Mouse (Mus musculus) ES-Bruce4 (cell line): ENCODE results near the gene Rab11fip4. TPM values are rescaled to one million over a fixed set of nuclear protein-coding genes. Genes with fewer than 3 reads are reported as not detected.

Source experiments
- H3K27ac ChIP-seq: 2 replicates; pipeline ENCODE4 v1.5.1; 2012; ENCODE audit warnings: low read length, inconsistent platforms; ENCODE audit not compliant: insufficient read depth
- H3K27me3 ChIP-seq: 2 replicates; pipeline ENCODE4 v1.6.1; 2012; ENCODE audit warnings: mild to moderate bottlenecking, low read length, inconsistent platforms; ENCODE audit not compliant: control insufficient read depth, poor library complexity, insufficient read depth, severe bottlenecking
- H3K36me3 ChIP-seq: 2 replicates; pipeline ENCODE4 v1.6.1; 2012; ENCODE audit warnings: inconsistent platforms, mild to moderate bottlenecking, low read length, moderate library complexity; ENCODE audit not compliant: control insufficient read depth, poor library complexity, insufficient read depth, severe bottlenecking
- H3K4me1 ChIP-seq: one replicate; pipeline ENCODE4 v1.8.1; 2011; ENCODE audit warnings: low read length; ENCODE audit not compliant: control insufficient read depth, insufficient read depth
- H3K4me3 ChIP-seq: 2 replicates; pipeline ENCODE4 v1.5.1; 2011; ENCODE audit warnings: low read depth, mild to moderate bottlenecking, low read length
- H3K9ac ChIP-seq: 2 replicates; pipeline ENCODE4 v1.6.1; 2012; ENCODE audit warnings: low read depth, mild to moderate bottlenecking, inconsistent platforms; ENCODE audit not compliant: poor library complexity, severe bottlenecking
- H3K9me3 ChIP-seq: replicated peaks from 2 replicates; pipeline ENCODE4 v1.6.1; 2012; ENCODE audit warnings: mild to moderate bottlenecking, low read length, inconsistent platforms; ENCODE audit not compliant: control insufficient read depth, poor library complexity, insufficient read depth, severe bottlenecking
- CTCF ChIP-seq: IDR thresholded peaks from one replicate; pipeline ENCODE4 v1.8.1; 2011; ENCODE audit warnings: low read depth, low read length
- EP300 ChIP-seq: IDR thresholded peaks from 2 replicates; pipeline ENCODE4 v1.6.1; 2011; ENCODE audit warnings: low read depth, low read length; ENCODE audit not compliant: insufficient read depth
- POLR2A ChIP-seq: IDR thresholded peaks from one replicate; pipeline ENCODE4 v1.8.1; 2011; ENCODE audit warnings: low read length; ENCODE audit not compliant: insufficient read depth
- polyA plus RNA-seq: library from polyadenylated mRNA; stranded (reverse); fragments of >200 nt; gene quantifications from 2 replicates; pipeline ENCODE4 v1.2.4, GENCODE M21; 2011; ENCODE audit warnings: low read depth; ENCODE audit not compliant: missing spikeins, insufficient read depth, insufficient read length

Rab11fip4 gene
- polyA plus RNA-seq, 1 experiment: 28.9 TPM

DNA sequence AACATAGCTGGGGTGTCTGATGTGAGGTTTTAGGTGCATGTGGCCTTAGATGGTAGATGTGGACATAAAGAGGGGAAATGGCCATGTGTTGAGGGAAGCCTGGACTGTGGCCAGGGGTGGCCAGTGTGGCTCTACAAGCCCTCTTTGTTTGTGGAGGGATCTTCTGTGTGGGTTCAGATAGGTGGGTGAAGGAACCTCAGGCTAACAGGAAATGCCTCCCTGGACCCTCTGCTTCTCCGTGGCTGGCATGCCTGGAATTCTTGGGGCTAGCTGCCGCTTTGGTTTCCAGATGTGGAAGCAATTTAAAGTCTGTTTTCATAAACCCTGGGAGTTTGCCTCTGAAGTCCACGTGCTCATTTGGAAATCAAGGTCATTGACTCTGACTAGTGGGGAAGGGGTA lies 78.9 kb downstream of the Rab11fip4 start:
- no peaks in the 10 kb centered on the region for H3K36me3 ChIP-seq
- TF ChIP-seq POLR2A (no peak), CTCF (no peak), EP300 (no peak)
- H3K4me1 ChIP-seq: no peaks in the 10 kb centered on the region
- no peak overlapping the region for H3K27ac ChIP-seq
- no peaks in the 10 kb centered on the region for H3K27me3 ChIP-seq
- H3K9me3 ChIP-seq: no peaks in the 10 kb centered on the region
- H3K4me3 ChIP-seq: no peak overlapping the region
- H3K9ac ChIP-seq: no peak overlapping the region

DNA sequence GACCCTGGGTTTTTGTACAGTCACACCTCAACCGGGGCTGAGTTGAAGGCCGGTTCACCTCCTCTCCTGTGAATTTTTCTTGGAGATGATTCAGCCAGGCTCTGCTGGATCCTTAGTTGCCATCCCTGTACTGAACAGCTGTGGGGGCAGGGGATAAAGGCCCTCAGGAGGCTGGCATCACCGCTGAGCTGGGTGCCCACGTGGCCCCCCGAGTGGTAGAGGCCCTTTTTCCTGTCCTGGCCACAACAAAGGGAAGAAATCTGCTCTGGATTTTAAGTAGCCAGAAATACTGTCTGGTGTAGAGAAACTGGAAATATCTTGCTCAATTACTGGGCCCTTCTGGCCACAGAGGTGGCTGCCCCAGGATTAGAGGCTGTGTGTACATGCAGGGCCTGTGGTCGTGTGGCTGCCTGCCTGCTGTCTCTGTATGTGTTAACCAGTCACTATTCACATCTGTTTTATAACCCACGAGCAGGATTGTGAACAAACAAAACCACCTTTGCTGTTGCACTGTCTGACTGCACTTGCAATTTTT lies 79.5 kb downstream of the Rab11fip4 start:
- no peaks in the 10 kb centered on the region for H3K36me3 ChIP-seq
- no peak for TF ChIP-seq POLR2A
- no peak for TF ChIP-seq EP300
- no peak for TF ChIP-seq CTCF
- H3K4me3 ChIP-seq: no peak overlapping the region
- no peak overlapping the region for H3K27ac ChIP-seq
- H3K9me3 ChIP-seq: no peaks in the 10 kb centered on the region
- no peak overlapping the region for H3K9ac ChIP-seq
- no peaks in the 10 kb centered on the region for H3K4me1 ChIP-seq
- no peaks in the 10 kb centered on the region for H3K27me3 ChIP-seq

DNA sequence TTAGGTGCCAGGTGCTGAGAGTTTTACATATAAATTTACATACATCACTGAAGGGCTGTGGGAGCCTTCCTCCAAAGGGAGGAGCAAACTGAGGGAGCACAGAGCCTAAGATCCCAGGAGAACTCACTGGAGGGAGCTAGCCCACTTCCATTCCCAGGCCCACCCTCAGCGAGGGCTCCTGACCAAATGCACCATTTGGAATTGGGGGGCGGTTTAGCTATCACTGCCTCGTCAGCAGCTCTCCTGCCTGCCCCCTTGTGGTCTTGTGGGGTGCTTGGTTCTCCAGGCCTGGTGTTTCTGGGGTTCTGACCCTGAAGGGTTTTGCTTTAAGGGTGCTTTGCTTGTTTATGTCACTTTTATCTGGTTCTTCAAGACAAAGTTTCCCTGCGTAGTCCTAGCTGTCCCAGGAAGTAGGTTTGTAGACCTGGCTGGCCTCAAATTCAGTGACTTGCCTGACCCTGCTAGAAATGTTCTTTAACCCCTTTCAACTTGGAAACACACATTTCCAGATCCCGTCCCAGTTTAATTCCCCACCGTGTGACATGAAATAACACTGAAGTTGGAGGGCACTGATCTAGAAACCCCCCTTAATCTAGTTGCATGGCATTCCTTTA lies 80.8 kb downstream of the Rab11fip4 start:
- Histone ChIP-seq H3K9me3 (no peaks in the 10 kb centered on the region), H3K27ac (no peak overlapping the region), H3K4me3 (no peak overlapping the region), H3K36me3 (no peaks in the 10 kb centered on the region), H3K9ac (no peak overlapping the region), H3K27me3 (no peaks in the 10 kb centered on the region), H3K4me1 (peaks cover 4% of the 10 kb centered on the region)
- TF ChIP-seq EP300: no peak
- peak; percentile 52 for TF ChIP-seq CTCF

DNA sequence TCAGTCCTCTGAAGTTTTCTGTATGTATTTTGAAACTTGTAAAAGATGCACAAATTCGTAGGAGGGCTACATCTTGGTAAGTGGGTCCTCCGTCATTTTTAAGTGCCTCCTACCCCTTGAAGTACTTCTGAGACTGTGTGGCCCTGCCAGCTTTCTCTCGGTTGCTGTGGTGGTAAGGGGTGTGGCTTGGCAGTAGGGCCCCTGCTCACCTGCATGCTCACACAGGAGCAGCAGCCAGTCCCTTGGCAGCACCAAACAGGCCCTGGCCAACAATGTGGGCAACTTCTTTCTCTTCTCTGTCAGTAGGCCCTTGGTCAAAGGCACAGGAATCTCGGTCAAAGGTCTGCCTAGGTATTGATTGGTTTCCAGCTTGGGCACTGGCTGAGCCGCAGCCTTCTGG lies 82.1 kb downstream of the Rab11fip4 start:
- TF ChIP-seq CTCF (no peak), POLR2A (no peak), EP300 (no peak)
- Histone ChIP-seq H3K27ac (no peak overlapping the region), H3K9ac (no peak overlapping the region), H3K27me3 (no peaks in the 10 kb centered on the region), H3K9me3 (no peaks in the 10 kb centered on the region), H3K4me3 (no peak overlapping the region), H3K4me1 (peaks cover 4% of the 10 kb centered on the region), H3K36me3 (no peaks in the 10 kb centered on the region)

DNA sequence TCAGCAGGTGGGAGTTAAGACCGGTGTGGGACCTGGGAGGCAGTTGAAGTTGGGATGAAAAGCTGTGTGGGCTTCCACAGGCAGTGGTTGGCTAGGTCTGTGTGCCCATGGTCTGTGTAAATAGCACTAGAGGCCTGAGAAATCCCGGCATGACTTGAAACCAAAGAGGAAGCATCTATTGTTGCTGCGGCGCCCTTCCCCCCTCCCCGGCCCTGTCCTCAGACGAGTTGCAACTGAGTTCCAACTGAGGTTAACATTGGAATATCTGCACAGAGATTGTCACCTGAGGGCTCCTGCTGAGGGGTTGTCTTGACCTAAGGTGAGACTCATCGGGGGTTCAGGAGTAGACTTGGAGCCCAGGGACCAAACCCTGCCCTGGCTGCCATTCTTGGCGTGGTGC lies 82.7 kb downstream of the Rab11fip4 start:
- H3K4me3 ChIP-seq: no peak overlapping the region
- TF ChIP-seq EP300: no peak
- no peak overlapping the region for H3K27ac ChIP-seq
- no peak overlapping the region for H3K9ac ChIP-seq
- no peaks in the 10 kb centered on the region for H3K9me3 ChIP-seq
- H3K36me3 ChIP-seq: no peaks in the 10 kb centered on the region
- peaks cover 4% of the 10 kb centered on the region for H3K4me1 ChIP-seq
- no peaks in the 10 kb centered on the region for H3K27me3 ChIP-seq

DNA sequence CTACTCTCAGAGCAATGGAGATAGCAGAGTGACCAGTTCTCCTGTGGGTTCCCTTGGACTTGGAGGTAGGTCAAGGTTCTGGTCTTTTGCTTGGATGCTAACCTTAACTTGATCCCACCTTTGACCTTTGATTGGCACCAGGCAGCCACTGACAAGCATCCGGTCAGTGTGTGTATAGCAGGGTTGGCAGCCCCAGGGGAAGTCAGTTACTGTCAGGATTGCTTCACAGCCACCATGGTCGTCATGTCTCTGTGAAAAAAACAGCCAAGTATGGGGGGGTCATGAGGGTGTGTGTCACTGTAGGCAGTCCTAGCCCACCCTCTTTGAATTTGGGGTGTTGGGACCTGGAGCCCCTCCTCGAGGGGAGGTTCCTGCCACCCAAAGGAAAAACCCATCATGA lies 83.2 kb downstream of the Rab11fip4 start:
- no peaks in the 10 kb centered on the region for H3K9me3 ChIP-seq
- H3K4me3 ChIP-seq: no peak overlapping the region
- H3K9ac ChIP-seq: no peak overlapping the region
- peaks cover 4% of the 10 kb centered on the region for H3K4me1 ChIP-seq
- no peak for TF ChIP-seq POLR2A
- TF ChIP-seq CTCF: no peak
- no peak for TF ChIP-seq EP300
- no peaks in the 10 kb centered on the region for H3K27me3 ChIP-seq
- no peaks in the 10 kb centered on the region for H3K36me3 ChIP-seq
- H3K27ac ChIP-seq: no peak overlapping the region
